Mouse (Mus musculus) B cell, adult 67 days (primary cell): ENCODE results near the gene Tfpi. TPM values are rescaled to one million over a fixed set of nuclear protein-coding genes. Genes with fewer than 3 reads are reported as not detected.

Experiments
- total RNA-seq, 2 experiments: library from RNA; stranded (reverse); gene quantifications; 4 replicates each; pipeline ENCODE4 v1.2.4; 2023

The Tfpi gene
- total RNA-seq = 1 to 10 TPM; 1.7 to 1.8 TPM

GRCm38 (mm10) chr2:84476577-84476976 lies at the start of gene Tfpi:
TSS of gene Tfpi (minus strand) at chr2:84476775.

DNA sequence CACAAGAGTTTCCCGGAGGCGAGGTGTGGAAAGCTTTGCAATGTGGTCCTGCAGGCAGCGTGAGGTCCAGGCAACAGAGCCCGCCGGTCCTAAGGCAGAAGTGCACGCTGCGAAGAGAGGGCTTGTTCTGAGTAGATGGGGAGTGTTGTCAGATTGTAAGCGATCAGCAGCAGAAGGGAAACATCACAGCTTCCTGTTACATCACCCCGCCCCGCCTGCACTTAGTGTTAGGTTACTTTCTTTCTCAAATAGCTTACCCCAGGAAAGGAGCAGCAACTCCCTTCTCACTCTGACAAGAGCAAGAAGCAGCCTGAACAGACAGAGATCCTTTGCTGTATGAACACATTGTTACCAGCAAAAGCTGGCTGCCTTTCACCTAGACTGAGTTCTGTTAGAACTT lies 51.4 kb downstream of the Tfpi start, which contains the start of gene Calcrl:
Calcrl (minus strand) TSS at position 274 of the 400 bp plus-strand sequence.

Other genes starting within 250 kb of the Tfpi start
- 10 to 100 TPM; 10.6 to 12.1 TPM for gene Calcrl, start 51.4 kb downstream of the Tfpi start, total RNA-seq
- 1 to 10 TPM; 3.5 to 4.8 TPM for gene Ctnnd1, start 174.0 kb upstream of the Tfpi start, total RNA-seq
- gene Btbd18, start 182.3 kb upstream of the Tfpi start, total RNA-seq = not detected
- gene Selenoh, start 194.0 kb upstream of the Tfpi start, total RNA-seq = 10 to 100 TPM; 41.3 to 53.3 TPM
- not detected for gene Gm28635, start 201.3 kb upstream of the Tfpi start, total RNA-seq
- 10 to 100 TPM; 19.3 to 19.8 TPM for gene Med19, start 201.6 kb upstream of the Tfpi start, total RNA-seq
- gene Tmx2, start 202.4 kb upstream of the Tfpi start, total RNA-seq = 10 to 100 TPM; 46.0 to 47.6 TPM
- gene Zdhhc5, start 238.4 kb upstream of the Tfpi start, total RNA-seq = 10 to 100 TPM; 58.9 to 60.5 TPM